Mouse (Mus musculus) CH12.LX (cell line): Measurements from ENCODE around the gene Ankrd26.
A peak's percentile ranks its signal among the peaks of the same experiment; 100 is the strongest.

Experiments used
- CTCF ChIP-seq, 2 experiments: IDR thresholded peaks in 1 of 2; conservative IDR thresholded peaks in 1 of 2; 2 replicates each; pipeline ENCODE4 v1.5.1; 2011 to 2012; ENCODE audit warnings: low read depth in 2 of 2, low read length in 2 of 2, improper control_type of control experiment in 1 of 2, inconsistent platforms in 1 of 2, mild to moderate bottlenecking in 1 of 2, moderate library complexity in 1 of 2
- E2F4 ChIP-seq: IDR thresholded peaks from 2 replicates; pipeline ENCODE4 v1.6.1; 2011; ENCODE audit warnings: low read depth, low read length, improper control_type of control experiment; ENCODE audit not compliant: insufficient replicate concordance
- HCFC1 ChIP-seq: IDR thresholded peaks from 2 replicates; pipeline ENCODE4 v1.6.1; 2012; ENCODE audit warnings: low read depth, mild to moderate bottlenecking, inconsistent platforms, low read length, improper control_type of control experiment
- MEF2A ChIP-seq: IDR thresholded peaks from 2 replicates; pipeline ENCODE4 v1.6.1; 2014; ENCODE audit warnings: low read depth, mild to moderate bottlenecking, inconsistent platforms, low read length, improper control_type of control experiment, borderline replicate concordance
- USF1 ChIP-seq: IDR thresholded peaks from 2 replicates; pipeline ENCODE4 v1.6.1; 2014; ENCODE audit warnings: low read depth, mild to moderate bottlenecking, inconsistent platforms, low read length, improper control_type of control experiment
- ZC3H11A ChIP-seq: IDR thresholded peaks from 2 replicates; pipeline ENCODE4 v1.6.1; 2012; ENCODE audit warnings: low read depth, mild to moderate bottlenecking, inconsistent platforms, low read length, improper control_type of control experiment

DNA sequence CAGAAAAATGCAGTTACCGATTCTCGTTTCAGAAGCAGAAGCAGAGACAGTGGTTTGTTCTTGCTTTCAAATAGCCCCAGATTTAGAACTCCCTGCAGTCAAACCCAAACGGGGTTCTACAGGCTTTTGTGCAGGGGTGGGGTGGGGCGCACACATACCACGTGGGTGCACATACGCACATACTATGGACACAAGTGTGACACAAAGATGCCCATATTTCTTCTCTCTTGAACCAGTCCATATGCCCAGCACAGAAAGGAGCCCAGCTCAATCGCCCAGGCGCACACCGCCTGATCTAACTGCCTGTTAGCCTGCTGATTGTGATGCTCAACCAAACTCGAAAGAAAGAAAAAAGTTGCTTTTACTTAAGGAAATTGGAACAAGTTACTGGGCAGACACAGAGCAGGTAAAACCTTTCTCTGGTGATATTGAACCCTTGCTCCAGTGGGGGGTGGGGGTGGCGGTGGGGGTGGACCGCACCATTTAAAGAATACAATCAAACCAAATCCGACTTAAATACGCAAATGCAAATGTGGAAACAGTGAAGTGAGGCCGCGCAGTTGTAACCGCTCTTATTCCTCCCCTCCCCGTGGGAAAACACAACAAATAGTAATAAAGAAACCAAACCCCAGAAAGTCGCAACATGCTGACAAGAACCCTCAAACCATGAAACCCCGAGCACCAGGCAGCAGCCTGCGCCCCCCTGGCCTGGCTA, 30.8 kb upstream of the Ankrd26 start:
- TF ChIP-seq HCFC1 (no peak), E2F4 (no peak), CTCF (conservative IDR thresholded peaks at IDR 0.05 in 1 of 2, IDR thresholded peaks at IDR 0.05 in 1 of 2; ENCODE audit: low read depth in 2 of 2, low read length in 2 of 2) (no peak), USF1 (peak; percentile 51), ZC3H11A (no peak), MEF2A (peak; percentile 49; the same call in 1 of the 2 replicates)
